Mouse (Mus musculus) heart, adult 2 months (tissue): ENCODE results near the gene Hist2h4.

ENCODE experiments used
- CTCF ChIP-seq: fragments of 200-600 bp; IDR thresholded peaks from 2 replicates; pipeline ENCODE4 v1.8.1; 2022; ENCODE audit warnings: antibody characterized with exemption, mild to moderate bottlenecking, moderate library complexity
- EP300 ChIP-seq: fragments of 200-500 bp; IDR thresholded peaks from 2 replicates; pipeline ENCODE4 v1.6.1; 2011; ENCODE audit warnings: low read depth, low read length, control low read depth; ENCODE audit not compliant: insufficient read depth
- POLR2A ChIP-seq: fragments of 200-500 bp; IDR thresholded peaks from 2 replicates; pipeline ENCODE4 v1.6.1; 2011; ENCODE audit warnings: mild to moderate bottlenecking, low read depth, low read length, control low read depth; ENCODE audit not compliant: insufficient read depth

- TF ChIP-seq CTCF: no peak
- no peak for TF ChIP-seq POLR2A
- TF ChIP-seq EP300: no peak
These were observed 14.1 kb downstream of the Hist2h4 start for GRCm38 (mm10) chr3:96249034-96249345.
